Mouse (Mus musculus): ENCODE measurements around the gene Hist2h2ab.
"Not testable (repeated sequence)": the region's sequence is repeated elsewhere in the genome, so short reads cannot be mapped to it uniquely, and the experiment has no call there.

The Hist2h2ab gene

DNA sequence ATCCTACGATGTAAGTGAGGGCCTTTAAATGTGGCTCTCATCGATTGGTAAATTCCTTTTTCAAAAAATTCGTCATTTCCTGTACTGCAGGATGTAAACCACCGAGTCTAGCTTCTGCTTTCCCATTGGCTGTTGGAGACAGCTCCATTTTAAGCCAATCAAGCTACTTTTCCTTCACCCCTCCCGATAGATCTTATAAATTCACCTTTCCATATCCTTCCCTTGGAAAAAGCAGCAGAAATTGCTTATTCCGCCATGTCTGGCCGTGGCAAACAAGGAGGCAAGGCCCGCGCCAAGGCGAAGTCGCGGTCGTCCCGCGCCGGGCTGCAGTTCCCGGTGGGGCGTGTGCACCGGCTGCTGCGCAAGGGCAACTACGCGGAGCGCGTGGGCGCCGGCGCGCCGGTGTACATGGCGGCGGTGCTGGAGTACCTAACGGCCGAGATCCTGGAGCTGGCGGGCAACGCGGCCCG, at the start of gene Hist2h2ab, which contains the start of gene Bola1:
Gene Hist2h2ab, plus strand, starts transcription at position 205 of the 470 bp plus-strand sequence.
Gene Bola1, minus strand, starts transcription at position 49 of the 470 bp plus-strand sequence.
- peak; percentile 94 for DNase-seq

DNA sequence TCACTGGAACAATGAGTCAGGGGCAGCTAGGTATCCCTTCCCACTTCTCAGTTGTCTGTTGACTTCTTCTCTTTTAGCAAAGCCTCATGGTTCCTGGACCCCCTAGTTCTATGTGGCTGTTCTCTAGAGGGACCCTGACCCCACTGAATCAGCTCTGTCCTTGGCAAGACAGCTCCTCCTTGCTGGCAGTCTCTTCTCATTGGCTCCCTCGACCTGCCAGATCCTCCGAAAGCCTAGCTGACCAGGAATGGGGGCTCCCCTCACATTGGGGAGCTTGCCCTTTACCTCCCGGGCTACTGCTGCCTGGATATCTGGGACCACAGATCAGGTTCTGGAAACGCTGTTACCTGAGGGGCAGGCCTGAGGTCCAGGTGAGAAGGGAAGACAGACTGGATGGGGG, 49.4 kb upstream of the Hist2h2ab start:
- DNase-seq: no peak

DNA sequence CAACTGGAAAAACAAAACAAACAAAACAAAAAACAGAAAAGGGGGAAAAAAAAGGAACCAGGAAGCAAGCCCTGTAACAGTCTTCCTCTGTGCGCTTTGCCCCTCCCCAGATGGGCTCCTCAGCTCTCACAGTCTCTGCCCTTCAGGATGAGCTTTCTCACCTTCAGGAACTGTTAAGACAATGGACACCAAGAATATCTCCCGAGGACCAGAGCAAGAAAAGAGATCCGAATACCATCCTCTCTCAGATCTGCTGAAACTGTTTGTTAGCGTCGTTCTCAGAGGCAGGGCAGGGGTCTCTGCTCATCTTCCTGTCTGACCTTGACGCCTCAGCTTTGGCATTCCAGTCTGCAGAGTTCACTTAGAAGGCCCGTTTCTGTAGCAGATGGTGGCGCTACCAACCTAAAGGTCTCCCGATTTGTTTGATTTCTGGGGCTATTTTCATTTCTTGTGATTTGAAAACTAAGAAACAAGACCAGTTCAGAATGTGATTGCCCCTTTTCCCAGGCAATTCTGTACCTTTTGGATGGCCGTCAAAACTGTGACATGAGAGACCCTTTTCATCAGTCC, 48.6 kb upstream of the Hist2h2ab start:
- DNase-seq: no peak

DNA sequence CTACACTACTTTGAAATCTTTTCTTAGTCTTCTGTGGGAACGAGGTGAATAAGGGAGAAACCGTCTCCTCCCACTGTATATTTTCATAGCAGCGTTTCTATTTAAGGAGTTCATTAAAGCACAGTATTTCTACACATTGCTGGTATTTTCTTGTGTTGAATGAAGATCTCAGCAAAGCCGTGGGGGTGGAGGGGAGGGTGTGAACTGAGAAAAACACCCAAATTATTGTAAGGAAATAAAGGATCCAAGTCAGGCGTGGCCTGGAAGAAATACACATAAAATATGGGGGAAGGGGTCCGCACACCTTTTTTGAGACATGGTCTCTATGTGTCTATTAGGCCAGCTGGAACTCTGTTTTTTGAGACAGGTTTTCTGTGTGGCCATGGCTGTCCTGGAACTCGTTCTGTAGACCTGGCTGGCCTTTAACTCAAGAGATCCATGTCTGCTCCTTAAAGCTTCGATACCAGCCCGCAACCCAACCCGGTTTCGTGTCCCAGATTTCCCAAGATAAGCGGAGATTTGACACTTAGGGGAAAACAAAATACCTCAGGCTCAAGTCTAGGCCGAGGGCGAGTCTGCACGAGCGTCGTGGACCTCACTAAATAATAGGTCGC, 48.0 kb upstream of the Hist2h2ab start:
- DNase-seq: no peak

DNA sequence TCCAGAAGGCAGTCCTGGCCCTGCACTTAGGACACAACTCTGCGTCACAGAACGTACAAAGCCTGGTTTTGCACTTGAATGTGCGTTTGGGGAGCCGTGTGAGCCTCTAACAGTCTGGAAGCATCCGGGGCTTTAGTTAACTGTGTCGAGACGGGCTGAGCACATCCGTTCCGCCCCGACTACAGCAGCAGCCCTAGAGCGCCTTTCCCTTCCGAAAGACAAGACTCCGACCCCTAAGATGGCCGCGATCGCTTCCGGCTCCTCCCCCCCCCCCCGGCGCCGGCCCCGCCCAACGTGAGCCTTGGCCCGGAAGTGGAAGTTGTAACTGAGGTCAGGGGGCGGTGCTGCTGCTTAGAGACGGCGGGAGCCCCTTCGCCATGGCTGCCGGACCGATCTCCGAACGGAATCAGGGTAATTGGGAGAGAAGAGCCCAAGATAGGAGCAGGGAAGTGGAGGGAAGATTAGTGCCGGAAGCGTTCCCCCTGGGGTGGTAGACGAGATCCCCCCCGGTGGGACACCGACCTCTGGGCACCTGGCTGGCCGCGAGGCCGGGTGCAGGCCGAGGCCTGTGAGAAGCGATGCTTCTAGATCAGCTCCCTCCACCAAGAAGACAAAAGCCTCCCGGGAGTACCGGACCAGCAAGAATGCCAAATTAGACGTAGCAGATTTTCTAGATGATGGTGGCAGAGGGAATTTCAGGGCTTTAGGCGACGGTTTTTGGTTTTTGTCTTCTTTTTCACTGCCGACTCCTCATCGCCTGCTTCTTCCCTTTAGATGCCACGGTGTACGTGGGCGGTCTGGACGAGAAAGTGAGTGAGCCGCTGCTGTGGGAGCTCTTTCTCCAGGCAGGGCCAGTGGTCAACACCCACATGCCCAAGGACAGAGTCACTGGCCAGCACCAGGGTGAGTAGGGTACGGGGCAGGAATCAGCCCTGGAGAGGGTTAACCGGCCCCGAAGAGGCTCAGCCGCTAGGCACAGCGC, 47.2 kb upstream of the Hist2h2ab start, which contains the start of gene Sf3b4:
Gene Sf3b4, plus strand, starts transcription at position 136 of the 982 bp plus-strand sequence.
- DNase-seq: peak; percentile 97

DNA sequence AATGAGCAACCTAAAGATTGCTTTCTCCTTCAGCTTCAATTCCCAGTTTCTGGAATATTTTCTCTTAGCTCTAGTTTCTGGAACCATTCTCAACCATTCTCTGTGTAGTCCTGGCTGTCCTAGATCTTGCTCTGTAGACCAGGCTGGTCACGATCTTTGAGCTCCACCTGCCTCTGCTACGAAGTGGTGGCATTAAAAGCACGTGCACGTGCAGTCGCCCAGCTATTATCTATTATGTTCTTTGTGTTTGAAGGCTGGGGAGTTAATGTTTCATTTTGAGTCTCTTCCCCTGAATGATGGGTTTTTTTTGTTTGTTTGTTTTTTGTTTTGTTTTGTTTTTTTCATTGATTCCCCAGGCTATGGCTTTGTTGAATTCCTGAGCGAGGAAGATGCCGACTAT, 46.5 kb upstream of the Hist2h2ab start:
- no peak for DNase-seq

DNA sequence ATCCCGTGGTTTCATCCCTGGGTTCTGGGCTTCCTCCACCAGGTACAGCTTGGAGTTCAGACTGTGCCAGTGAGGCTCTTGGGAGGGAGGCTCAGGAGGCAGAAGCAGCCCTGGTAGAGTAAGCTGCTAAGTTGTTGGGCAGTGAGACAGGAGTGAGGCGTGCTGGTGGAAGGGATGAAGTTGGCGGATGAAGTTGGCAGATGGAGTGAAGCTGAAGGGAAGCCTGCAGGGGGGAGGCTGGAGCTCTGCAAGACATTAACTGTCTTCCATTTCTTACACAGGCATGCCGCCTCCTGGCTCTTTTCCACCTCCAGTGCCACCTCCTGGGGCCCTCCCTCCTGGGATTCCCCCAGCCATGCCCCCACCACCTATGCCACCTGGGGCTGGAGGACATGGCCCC, 45.6 kb upstream of the Hist2h2ab start:
- not testable (repeated sequence) for DNase-seq

DNA sequence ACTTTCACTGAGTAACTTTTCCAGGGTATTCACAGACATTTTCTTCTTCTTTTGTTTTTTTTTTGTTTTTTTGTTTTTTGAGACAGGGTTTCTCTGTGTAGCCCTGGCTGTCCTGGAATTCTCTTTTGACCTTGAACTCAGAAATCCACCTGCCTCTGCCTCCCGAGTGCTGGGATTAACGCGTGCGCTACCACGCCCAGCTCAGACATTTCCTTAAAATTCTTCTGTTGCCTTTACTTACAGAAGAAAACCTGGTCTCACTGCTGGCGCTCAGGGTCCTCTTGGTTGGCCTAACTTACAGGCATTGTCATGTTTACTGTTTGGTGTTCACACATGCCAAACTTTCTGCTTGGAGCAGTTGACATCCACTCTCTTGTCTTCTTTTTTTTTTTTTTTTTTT, 44.4 kb upstream of the Hist2h2ab start:
- DNase-seq: no peak

DNA sequence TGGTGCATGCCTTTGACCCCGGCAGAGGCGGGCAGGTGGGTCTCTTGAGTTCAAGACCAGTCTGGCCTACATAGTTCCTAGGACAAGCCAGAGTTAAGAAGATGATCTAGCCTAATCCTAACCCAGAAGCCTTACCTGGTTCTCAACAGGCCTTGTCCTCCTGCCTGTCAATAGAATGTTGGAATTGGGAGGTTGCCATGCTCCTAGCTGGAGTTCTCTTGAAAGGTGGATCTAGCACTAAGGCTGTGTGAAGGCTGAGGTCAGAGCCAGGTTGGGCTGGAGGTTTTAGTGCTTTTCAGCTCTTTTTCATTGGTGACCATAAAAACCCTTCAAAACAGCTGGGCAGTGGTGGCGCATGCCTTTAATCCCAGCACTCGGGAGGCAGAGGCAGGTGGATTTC, 41.2 kb upstream of the Hist2h2ab start:
- no peak for DNase-seq

DNA sequence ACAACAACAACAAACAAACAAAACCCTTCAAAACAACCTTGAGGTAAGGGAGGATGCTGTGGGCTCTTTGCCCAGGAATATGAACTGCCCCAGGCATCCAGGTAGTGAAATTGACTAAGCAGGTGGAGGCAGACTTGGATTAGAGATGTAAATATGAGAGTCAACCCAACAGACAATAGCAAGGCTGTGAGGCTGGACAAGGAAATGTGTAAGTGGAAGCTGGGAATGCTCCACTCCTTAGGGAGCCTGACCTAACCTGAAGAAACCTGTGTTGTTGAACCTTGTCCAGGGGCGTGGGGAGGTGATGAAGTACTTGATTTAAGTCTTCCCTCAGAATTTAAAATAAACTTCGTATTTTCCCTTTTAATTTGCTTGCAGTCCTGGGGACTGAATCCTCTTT, 40.8 kb upstream of the Hist2h2ab start:
- no peak for DNase-seq

DNA sequence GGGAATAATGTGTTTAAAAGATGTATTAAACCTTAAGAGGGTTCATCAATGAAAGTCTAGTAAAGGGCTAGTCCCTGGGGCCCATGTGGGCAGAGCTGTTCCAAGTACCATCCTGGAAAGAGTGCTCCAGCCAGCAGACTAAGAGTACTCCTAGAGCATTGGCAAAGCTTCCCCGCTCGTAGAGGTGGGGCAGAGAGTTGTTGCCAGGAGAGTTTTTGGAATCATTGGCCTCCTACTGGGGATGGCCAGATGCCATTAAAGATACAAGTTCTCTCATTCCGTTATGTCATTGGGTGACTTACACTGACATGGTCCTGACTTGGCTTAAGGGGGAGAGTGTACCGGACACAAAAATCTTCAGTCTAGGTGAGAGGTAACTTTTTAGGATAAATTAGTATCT, 40.1 kb upstream of the Hist2h2ab start:
- no peak for DNase-seq

DNA sequence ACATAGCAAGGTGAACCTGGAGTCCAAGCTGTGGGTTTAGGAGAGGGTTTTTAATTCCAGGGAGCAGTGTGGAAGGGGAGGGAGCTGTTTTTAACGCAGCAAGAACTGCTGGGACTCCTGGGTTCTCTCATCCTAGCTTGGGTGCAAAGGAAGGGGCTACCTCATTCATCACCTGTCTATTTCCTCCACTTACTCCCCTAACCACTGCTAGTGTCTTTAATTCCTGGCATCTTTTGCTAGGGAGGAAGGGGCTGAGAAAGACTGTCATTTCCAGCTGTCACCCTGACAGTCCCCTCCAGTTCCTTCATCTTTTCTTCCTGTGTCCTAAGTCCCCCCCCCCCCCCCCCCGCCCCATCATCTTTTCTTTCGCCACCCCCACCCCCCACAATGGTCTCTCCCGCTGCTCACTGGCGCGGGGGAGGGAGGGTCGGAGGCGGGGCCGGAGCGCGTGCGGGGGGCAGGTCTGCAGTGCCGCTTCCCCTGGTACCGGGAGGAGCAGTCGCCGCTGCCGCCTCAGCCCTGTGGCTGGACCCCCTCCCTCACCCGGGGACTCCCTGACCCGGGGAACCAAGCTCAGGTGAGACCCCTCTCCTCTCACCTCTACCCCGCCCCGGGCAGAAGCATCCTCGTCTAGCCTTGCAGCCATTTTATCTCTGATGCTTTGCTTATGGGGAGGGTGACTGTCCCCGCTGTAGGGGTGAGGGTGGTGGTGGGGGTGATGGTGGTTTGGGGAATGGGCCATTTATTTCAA, 38.8 kb upstream of the Hist2h2ab start, which contains the start of gene Sv2a:
Gene Sv2a, plus strand, starts transcription at position 425 of the 751 bp plus-strand sequence.
- DNase-seq: peak; percentile 76

DNA sequence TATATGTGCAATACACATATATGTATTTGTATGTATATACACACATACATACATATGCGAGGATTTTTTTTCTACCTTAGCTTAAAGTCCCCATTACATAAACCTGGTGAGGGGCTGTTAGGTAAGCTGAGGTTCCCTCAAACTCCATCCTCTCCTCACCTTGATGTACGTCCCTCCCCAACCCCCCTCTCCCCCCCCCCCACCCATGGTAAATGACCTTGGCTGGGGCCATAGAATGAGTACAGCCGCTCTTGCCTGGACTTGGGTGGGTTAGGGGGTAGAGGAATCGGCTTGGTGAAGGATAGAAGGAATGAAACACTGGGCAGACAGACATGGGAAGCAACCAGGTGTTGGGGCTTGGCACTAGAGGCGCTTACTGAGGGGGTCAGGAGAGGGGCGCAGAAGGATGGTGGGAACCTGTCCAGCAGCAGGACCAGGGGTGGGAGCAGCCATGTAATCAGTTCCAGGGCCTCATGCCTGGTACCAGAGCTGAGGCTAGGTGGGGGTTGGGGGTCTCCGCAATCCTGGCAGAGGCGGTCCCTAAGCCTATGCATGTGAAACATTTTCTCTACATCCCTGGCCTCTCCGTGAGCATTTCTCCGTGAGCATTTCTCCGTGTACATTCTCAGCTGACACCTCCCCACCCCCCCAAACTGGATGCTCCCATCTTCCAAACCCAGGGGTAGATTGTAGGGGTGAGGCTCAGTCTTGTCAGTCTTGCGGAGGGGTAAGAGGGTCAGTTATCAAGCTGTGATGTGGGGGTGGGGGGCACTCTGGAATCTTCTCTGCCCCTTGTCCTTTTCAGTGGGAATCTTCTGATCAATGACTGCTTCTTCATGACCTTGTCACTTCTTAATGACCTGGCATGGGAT, 37.9 kb upstream of the Hist2h2ab start:
- DNase-seq: peak; percentile 55

DNA sequence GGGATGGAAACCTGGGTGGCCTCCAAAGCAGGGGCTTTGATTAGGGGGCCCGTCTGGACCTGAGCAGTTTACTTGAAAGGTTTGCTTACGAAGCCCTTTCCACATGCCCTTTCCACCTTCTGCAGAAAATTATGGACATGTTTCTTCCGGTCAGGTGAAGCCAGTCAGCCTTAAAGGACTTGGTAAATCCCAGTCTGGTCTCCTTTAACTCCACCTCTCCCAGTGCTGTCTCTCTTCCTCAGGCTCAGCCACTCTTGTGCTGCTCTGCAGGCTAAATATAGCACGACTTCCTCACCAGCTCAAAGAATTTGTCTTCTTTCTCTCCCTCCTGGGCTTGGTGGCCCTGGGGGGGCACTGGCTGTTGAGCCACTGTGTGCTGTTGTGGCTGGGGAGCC, 37.3 kb upstream of the Hist2h2ab start:
- peak; percentile 45 for DNase-seq

DNA sequence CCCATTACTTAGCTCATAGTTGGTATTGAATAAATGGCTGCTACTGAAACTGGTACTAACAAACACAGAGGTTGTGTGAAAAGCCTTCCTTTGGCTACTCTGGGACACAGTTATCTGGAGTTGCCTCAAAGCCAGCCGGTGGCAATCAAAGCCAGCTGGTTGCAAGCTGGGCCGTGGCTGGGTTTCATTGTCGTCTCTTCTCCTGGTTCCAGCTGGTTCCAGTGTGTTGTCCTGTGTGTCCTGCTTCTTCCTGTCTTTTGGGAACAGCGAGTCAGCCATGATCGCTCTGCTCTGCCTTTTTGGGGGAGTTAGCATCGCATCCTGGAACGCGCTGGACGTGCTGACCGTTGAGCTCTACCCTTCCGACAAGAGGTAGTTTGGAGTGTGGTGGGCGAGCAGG, 26.7 kb upstream of the Hist2h2ab start:
- no peak for DNase-seq

DNA sequence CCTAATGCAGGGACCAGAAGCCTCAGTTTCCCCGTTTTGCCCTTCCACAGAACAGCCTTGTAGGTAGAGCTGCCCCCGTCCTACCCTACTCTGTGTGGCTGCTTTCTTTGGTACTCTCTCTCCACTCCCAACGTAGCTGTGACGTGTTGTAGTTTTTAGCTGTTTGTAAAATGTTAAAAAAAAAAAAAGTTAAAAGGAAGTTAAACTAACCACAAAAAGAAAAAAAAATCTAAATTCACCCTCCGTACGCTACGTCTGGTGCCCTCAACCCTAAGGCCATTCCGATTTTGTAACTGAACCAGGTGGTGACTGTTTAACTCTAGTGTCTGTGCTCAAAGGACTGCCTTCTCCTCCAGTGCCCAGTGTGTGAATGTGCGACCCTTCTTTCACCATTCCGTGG, 24.7 kb upstream of the Hist2h2ab start:
- DNase-seq: no peak

DNA sequence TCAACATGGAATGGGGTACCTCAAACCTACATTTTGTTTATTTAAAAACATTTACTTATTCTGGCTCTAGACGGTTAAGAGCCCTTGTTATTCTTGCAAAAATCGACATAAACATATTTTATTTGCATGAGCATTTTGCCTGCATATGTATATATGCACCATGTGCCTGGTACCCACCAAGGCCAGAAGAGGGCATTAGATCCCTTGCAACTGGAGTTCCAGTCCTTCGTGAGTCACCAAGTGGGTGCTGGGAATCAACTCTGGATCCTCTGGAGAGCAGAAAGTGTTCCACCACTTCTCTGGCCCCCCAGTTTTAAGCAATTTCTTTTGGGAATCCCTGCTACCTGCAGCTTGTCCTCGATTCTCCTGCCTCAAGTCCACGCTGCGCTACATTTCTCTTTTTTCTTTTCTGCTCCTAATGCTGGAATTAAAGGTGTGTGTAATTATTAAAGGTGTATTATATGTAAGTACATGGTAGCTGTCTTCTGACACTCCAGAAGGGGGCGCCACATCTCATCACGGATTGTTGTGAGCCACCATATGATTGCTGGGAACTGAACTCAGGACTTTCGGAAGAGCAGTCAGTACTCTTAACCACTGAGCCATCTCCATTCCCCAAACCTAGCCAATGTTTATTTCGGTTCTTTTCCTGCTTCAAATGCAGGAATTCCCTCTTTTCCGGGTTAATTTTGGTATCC, 23.9 kb upstream of the Hist2h2ab start:
- DNase-seq: no peak

DNA sequence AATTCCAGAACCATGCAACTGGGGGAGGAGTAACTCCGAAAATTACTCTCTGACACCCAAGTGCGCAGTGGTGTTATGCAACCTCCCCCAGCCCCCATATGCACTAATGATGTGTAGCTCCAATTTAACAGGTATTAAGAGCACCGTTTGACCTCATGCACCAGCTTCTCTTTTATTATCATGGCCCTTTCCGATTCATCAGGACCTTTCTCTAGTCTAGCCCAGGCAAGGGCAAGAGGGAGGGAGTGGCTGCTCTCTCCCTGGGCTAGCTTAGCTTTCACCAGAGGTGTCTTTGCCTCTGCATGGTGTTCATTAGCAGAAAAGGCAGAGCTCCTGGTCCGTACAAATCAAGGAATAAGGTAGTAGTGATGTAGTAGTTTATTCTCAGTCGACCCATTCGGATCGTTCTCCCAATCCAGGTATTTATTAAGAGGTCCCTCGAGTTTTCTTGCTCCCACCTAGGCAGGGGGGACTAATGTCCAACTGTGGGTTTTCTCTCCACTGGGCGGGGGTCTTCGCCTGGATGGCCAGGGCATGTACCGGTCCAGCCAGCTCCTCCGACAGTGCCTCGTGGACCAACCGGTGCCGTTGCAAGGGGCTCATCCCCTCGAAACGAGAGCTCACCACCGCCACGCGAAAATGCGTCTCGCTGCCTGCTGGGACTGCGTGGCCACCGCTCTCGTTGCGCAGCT, 23.1 kb upstream of the Hist2h2ab start:
- DNase-seq: no peak

DNA sequence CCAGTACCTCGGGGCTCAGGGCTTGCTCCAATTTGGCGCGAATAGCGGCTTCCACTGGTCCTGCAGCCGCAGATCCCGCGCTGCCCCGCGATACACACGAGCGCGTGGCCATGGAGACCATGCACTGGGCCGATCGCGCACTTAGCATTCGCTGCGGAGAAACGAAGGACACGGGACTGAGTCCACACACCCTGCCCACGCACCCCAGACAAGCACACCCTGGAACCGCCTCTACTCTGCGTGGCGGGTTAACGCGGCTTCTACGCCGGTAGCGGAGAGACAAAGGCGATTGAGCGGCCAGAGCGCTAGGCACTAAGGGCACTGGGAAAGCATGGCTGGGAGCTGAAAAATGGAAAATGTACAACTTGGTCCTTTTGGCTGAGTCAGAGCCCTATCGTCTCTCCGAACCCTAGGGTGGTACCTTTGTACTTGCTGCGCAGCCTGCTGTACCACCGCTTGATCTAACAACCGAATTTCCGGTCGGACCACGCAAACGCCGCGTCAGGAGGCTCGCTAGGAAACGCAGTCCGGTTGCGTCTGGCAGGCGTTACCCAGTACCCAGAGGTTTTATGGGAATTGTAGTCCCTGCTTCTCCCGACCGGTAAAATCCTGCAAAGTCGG, 22.4 kb upstream of the Hist2h2ab start:
- DNase-seq: peak; percentile 92

DNA sequence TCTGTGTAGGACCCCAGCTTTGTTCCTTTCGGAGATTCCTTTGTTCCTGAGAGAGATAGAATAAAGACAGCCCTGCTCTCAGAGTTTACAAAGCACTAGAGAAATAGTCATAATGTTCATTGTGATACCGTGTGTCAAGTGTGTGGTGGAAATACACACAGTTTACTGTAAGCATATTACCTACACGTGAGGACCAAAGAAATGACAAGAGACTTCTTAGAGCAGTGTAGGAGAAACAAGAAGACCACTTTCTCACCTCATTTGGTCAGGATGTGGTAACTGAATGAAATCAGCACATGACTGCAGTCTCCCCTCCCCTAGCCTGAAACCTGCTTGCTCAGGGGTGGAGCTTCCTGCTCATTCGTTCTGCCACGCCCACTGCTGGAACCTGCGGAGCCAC, 21.5 kb upstream of the Hist2h2ab start:
- peak; percentile 31 for DNase-seq

All from retina, postnatal 1 day (tissue).